ENCODE assay signal across 8 mouse cellular contexts in genomic region chr16:30397127-30398057, GRCm38 (mm10). TPM values are rescaled to one million over a fixed set of nuclear protein-coding genes. Genes with fewer than 3 reads are reported as not detected.
DNase-seq lines count a peak whose midpoint lies in the region; ATAC-seq and TF ChIP-seq lines count a peak whose summit lies in the region.

No protein-coding gene starts in this region.

- 0 out of 2 replicates have a peak overlapping the region, but pooled peaks have one; percentile 56 for H3K27ac ChIP-seq in bone marrow, adult 2 months (ENCODE audit: control insufficient read depth, insufficient read depth, low read depth, low read length, poor library complexity)
- no peak overlapping the region for H3K27ac ChIP-seq in liver, embryonic 15.5 days (replicated peaks)
- peak overlapping the region; percentile 61 for H3K27ac ChIP-seq in stomach, embryonic 15.5 days

- no peaks in the 10 kb centered on the region for H3K36me3 ChIP-seq in liver, embryonic 15.5 days (replicated peaks)
- no peaks in the 10 kb centered on the region for H3K36me3 ChIP-seq in stomach, embryonic 15.5 days

- H3K9ac ChIP-seq in liver, embryonic 15.5 days: no peak overlapping the region
- no peak overlapping the region for H3K9ac ChIP-seq in stomach, embryonic 15.5 days

- no peak for ATAC-seq in liver, embryonic 15.5 days (ENCODE audit: insufficient read depth)
- peak; percentile 65 for ATAC-seq in stomach, embryonic 15.5 days (ENCODE audit: insufficient read depth, low FRiP score, low read depth)

- DNase-seq in 416B (ENCODE audit: low read depth): peak; percentile 64
- DNase-seq in heart, postnatal 10 days: peak; percentile 57 to 60
- no peak for DNase-seq in layer of hippocampus, adult 8-10 months (ENCODE audit: low spot score in 2 of 2)
- DNase-seq in cerebellum, adult 18-20 months: no peak
- DNase-seq in frontal cortex, postnatal 25 days (ENCODE audit: low spot score in 2 of 2): no peak

- TF ChIP-seq POLR2A in bone marrow, adult 2 months (IDR thresholded peaks at IDR 0.05; ENCODE audit: borderline replicate concordance, control insufficient read depth, low read depth, low read length): no peak

- peaks cover 1% of the 10 kb centered on the region; the same call in 1 of the 2 replicates for H3K4me1 ChIP-seq in bone marrow, adult 2 months (ENCODE audit: control insufficient read depth, insufficient read depth, low read length)
- peaks cover 14% of the 10 kb centered on the region for H3K4me1 ChIP-seq in liver, embryonic 15.5 days (replicated peaks)
- H3K4me1 ChIP-seq in stomach, embryonic 15.5 days: peaks cover 6% of the 10 kb centered on the region

- H3K4me3 ChIP-seq in bone marrow, adult 2 months (replicated peaks; ENCODE audit: control insufficient read depth, low read depth, low read length): no peak overlapping the region
- no peak overlapping the region for H3K4me3 ChIP-seq in liver, embryonic 15.5 days (replicated peaks)
- H3K4me3 ChIP-seq in stomach, embryonic 15.5 days (replicated peaks): no peak overlapping the region

- intact Hi-C loops in heart, postnatal 10 days (cut with DNase I): no loop called here

- TF ChIP-seq CTCF in bone marrow, adult 2 months (IDR thresholded peaks at IDR 0.05; ENCODE audit: control insufficient read depth, insufficient read depth, low read length): no peak

- H3K27me3 ChIP-seq in liver, embryonic 15.5 days: no peaks in the 10 kb centered on the region
- H3K27me3 ChIP-seq in stomach, embryonic 15.5 days (replicated peaks): no peaks in the 10 kb centered on the region

- H3K9me3 ChIP-seq in liver, embryonic 15.5 days (replicated peaks): no peaks in the 10 kb centered on the region
- H3K9me3 ChIP-seq in stomach, embryonic 15.5 days: no peaks in the 10 kb centered on the region

- H3K4me2 ChIP-seq in liver, embryonic 15.5 days: 0 out of 2 replicates have a peak overlapping the region, but pooled peaks have one; percentile 2
- H3K4me2 ChIP-seq in stomach, embryonic 15.5 days: peak overlapping the region; percentile 27; the same call in 1 of the 2 replicates

- WGBS in bone marrow, adult 2 months: 30% methylated on average over 15 of the region's 15 CpGs
- 14% methylated on average over 15 of the region's 15 CpGs for WGBS in liver, embryonic 15.5 days (ENCODE audit: insufficient replicate concordance)
- 29% methylated on average over 15 of the region's 15 CpGs for WGBS in stomach, embryonic 15.5 days

RNA-seq across cellular contexts. Expression of gene Atp13a3, which starts 8.4 kb away (rescaled TPM):
- polyA plus RNA-seq in bone marrow, adult 2 months (2011; ENCODE audit: insufficient read depth, insufficient read length, low replicate concordance, missing spikeins): 20.0 and 24.2 TPM in 2 replicates
- total RNA-seq in heart, postnatal 10 days (2021): 10 to 100 TPM; 73.5 to 73.9 TPM
- polyA plus RNA-seq in liver, embryonic 15.5 days (2015; fragmentation: Nextera tagmentation; extraction: Ambion mirVana): 6.2 and 6.5 TPM in 2 replicates
- polyA plus RNA-seq in stomach, embryonic 15.5 days (2015; fragmentation: Nextera tagmentation; extraction: Ambion mirVana): 14.1 and 14.7 TPM in 2 replicates
- total RNA-seq in layer of hippocampus, adult 8-10 months (2022): 10 to 100 TPM; 63.5 to 84.2 (median 66.8) TPM

Comparison
In these comparisons a context has a peak if more than half of its experiments do, and no peak if none do; other contexts are left out.
1. DNase-seq: peak in 416B (single experiment) and heart, postnatal 10 days (2 of 2); none in layer of hippocampus, adult 8-10 months (0 of 2), cerebellum, adult 18-20 months (0 of 2) and frontal cortex, postnatal 25 days (0 of 2).